Mouse (Mus musculus) liver, embryonic 14.5 days (tissue): ENCODE results near the gene Pik3r2. TPM values are rescaled to one million over a fixed set of nuclear protein-coding genes. Genes with fewer than 3 reads are reported as not detected.

Experiments
- ATAC-seq: fragments of 200-750 bp; cut with Nextera tagmentation; 2 replicates; pipeline ENCODE4 v1.8.0; 2017; ENCODE audit warnings: moderate number of reproducible peaks, mild to moderate bottlenecking, moderate library complexity; ENCODE audit not compliant: insufficient read depth
- DNase-seq, 3 experiments: peaks; one replicate each; pipeline ENCODE4 v3.0.0-alpha.2; 2012 to 2013; ENCODE audit warnings: low read depth in 3 of 3, low spot score in 3 of 3
- H3K27ac ChIP-seq: fragments of 300-500 bp; sonication (generic); 2 replicates; pipeline ENCODE4 v1.5.1; 2014; ENCODE audit warnings: moderate library complexity, mild to moderate bottlenecking, control low read depth, inconsistent platforms
- H3K27me3 ChIP-seq: fragments of 300-500 bp; sonication (generic); 2 replicates; pipeline ENCODE4 v1.6.1; 2014; ENCODE audit warnings: mild to moderate bottlenecking, low read length, moderate library complexity; ENCODE audit not compliant: control insufficient read depth, insufficient read depth
- H3K36me3 ChIP-seq: fragments of 300-500 bp; sonication (generic); replicated peaks from 2 replicates; pipeline ENCODE4 v1.6.1; 2014; ENCODE audit warnings: low read depth; ENCODE audit not compliant: control insufficient read depth, insufficient read depth
- H3K4me1 ChIP-seq, 2 experiments: fragments of 200-500 bp in 1 of 2; fragments of 300-500 bp in 1 of 2; sonication (generic) in 1 of 2; replicated peaks; 2 replicates each; pipeline ENCODE4 v1.6.1; 2012 to 2014; ENCODE audit warnings: antibody characterized with exemption in 1 of 2, inconsistent platforms in 1 of 2, low read length in 1 of 2; ENCODE audit not compliant: control insufficient read depth in 2 of 2, insufficient read depth in 2 of 2
- H3K4me2 ChIP-seq: fragments of 300-500 bp; sonication (generic); 2 replicates; pipeline ENCODE4 v1.6.1; 2014; ENCODE audit warnings: low read depth, mild to moderate bottlenecking, control low read depth, moderate library complexity
- H3K4me3 ChIP-seq, 2 experiments: fragments of 200-500 bp in 1 of 2; fragments of 300-500 bp in 1 of 2; sonication (generic) in 1 of 2; 2 replicates each; pipeline ENCODE4 v1.5.1; 2012 to 2014; ENCODE audit warnings: low read depth in 2 of 2, low read length in 2 of 2, mild to moderate bottlenecking in 2 of 2, control low read depth in 1 of 2, inconsistent platforms in 1 of 2, moderate library complexity in 1 of 2; ENCODE audit not compliant: insufficient read depth in 1 of 2
- H3K9ac ChIP-seq: fragments of 300-500 bp; sonication (generic); replicated peaks from 2 replicates; pipeline ENCODE4 v1.6.1; 2014; ENCODE audit warnings: mild to moderate bottlenecking, control low read depth, moderate library complexity
- H3K9me3 ChIP-seq: fragments of 300-500 bp; sonication (generic); 2 replicates; pipeline ENCODE4 v1.6.1; 2016; ENCODE audit warnings: low read length, mixed read lengths; ENCODE audit not compliant: control insufficient read depth
- CTCF ChIP-seq: IDR thresholded peaks from 2 replicates; pipeline ENCODE4 v1.5.1; 2016; ENCODE audit warnings: antibody characterized with exemption, low read depth, control low read depth
- EP300 ChIP-seq: IDR thresholded peaks from 2 replicates; pipeline ENCODE4 v1.6.1; 2016; ENCODE audit warnings: antibody characterized with exemption, low read depth
- WGBS: fragments of 180-500 bp; shearing (Covaris S2); extraction: QIAGEN DNeasy Blood & Tissue Kit; methylation state at CpG from one replicate; pipeline ENCODE4 v1.1.7; 2014; ENCODE audit not compliant: insufficient replicate concordance; 5-methylcytosine and 5-hydroxymethylcytosine counted together
- polyA plus RNA-seq, 2 experiments: library from polyadenylated mRNA; depleted of rRNA in 1 of 2; stranded (reverse) in 1 of 2; unstranded in 1 of 2; fragments of >200 nt; fragmentation: Nextera tagmentation in 1 of 2; extraction: Ambion mirVana in 1 of 2; gene quantifications; 2 replicates each; pipeline versions ENCODE4 v1.2.1 to v1.2.3; 2012 to 2014

Gene Pik3r2
- polyA plus RNA-seq, 2 experiments = 8.2 to 17.5 TPM

DNA sequence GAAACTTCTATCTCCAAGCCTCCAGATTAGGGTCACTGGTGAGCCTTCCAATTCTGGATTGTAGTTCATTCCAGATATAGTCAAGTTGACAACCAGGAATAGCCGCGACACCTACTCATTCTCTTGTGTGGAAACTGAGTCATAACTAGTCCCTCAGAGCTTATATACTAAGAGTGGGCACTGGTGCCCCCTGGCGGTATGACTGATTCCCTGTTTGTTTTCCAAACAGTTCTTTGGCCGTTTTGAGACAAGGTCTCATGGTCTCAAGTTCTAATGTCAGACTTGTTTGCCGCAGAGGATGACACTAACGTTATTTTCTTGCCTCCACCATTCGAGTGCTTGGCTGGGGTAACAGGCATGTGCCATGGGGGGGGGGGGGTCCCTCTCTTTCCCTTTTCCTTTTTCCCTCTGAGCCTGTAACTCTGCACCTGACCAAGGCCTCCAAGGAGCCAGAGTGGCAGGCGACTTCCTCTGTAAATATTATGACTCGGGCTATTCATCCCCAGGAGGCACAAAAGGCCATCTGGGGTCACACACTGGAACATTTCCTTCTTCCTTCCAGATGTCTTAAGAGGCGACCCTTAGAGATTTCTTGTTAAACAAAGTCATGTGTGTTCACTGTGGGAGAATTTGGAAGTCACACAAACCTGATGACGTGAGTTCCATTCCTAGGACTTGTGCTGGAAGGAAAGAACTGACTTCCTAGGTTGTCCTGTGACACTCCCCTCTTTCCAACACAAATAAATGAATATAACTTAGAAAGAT lies 24.3 kb downstream of the Pik3r2 start:
- H3K9me3 ChIP-seq = no peaks in the 10 kb centered on the region
- peaks cover 3% of the 10 kb centered on the region for H3K27me3 ChIP-seq
- TF ChIP-seq EP300 = no peak
- TF ChIP-seq CTCF = peak; percentile 83
- H3K4me1 ChIP-seq = peaks cover 3 to 18% of the 10 kb centered on the region in 2 experiments
- H3K9ac ChIP-seq = no peak overlapping the region
- ATAC-seq (no peak), DNase-seq (peak in 1 of 3 experiments; percentile 65)
- H3K27ac ChIP-seq = no peak overlapping the region
- 19% methylated on average over 11 of the region's 11 CpGs for WGBS
- no peaks in the 10 kb centered on the region for H3K36me3 ChIP-seq
- H3K4me3 ChIP-seq = no peak overlapping the region
- H3K4me2 ChIP-seq = no peak overlapping the region

GRCm38 (mm10) chr8:70750128-70750680 lies 26.3 kb downstream of the Pik3r2 start:
- peaks cover 19% of the 10 kb centered on the region for H3K27me3 ChIP-seq
- H3K36me3 ChIP-seq = no peaks in the 10 kb centered on the region
- DNase-seq = no peak
- H3K4me3 ChIP-seq = no peak overlapping the region
- TF ChIP-seq CTCF = no peak
- TF ChIP-seq EP300 = no peak
- no peak overlapping the region for H3K4me2 ChIP-seq
- no peaks in the 10 kb centered on the region for H3K9me3 ChIP-seq
- H3K4me1 ChIP-seq = peaks cover 3 to 16% of the 10 kb centered on the region in 2 experiments
- 68% methylated on average over 13 of the region's 13 CpGs for WGBS
- no peak for ATAC-seq
- H3K9ac ChIP-seq = no peak overlapping the region
- H3K27ac ChIP-seq = no peak overlapping the region

DNA sequence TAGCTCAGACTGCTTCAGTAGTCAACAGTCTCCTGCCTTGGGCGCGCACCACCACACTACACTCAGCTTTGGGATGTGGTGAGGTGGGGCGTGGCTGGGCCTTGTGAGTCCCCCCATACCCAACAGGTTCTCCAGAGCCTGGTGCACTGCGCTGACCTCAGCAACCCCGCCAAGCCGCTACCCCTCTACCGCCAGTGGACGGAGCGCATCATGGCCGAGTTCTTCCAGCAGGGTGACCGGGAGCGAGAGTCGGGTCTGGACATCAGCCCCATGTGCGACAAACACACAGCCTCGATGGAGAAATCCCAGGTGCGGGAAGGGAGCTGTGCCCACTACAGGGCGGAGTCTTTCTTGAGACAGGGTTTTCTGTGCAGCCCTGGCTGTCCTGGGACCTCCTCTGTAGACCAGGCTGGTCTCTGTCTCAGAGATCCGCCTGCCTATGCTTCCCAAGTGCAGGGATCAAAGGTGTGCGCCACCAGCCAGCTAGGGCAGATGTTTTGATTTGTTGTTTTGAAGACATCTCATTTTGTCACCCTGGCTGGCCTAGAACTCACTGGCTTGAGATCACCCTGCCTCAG lies 27.3 kb downstream of the Pik3r2 start:
- DNase-seq = no peak
- 64% methylated on average over 19 of the region's 19 CpGs for WGBS
- H3K4me2 ChIP-seq = no peak overlapping the region
- no peak for ATAC-seq
- H3K9ac ChIP-seq = no peak overlapping the region
- H3K4me3 ChIP-seq = no peak overlapping the region
- H3K27ac ChIP-seq = no peak overlapping the region
- H3K36me3 ChIP-seq = no peaks in the 10 kb centered on the region
- peaks cover 29% of the 10 kb centered on the region for H3K27me3 ChIP-seq
- TF ChIP-seq CTCF = no peak
- TF ChIP-seq EP300 = no peak
- no peaks in the 10 kb centered on the region for H3K9me3 ChIP-seq
- H3K4me1 ChIP-seq = peaks cover 3 to 13% of the 10 kb centered on the region in 2 experiments; a peak in 3 of 4 replicates

DNA sequence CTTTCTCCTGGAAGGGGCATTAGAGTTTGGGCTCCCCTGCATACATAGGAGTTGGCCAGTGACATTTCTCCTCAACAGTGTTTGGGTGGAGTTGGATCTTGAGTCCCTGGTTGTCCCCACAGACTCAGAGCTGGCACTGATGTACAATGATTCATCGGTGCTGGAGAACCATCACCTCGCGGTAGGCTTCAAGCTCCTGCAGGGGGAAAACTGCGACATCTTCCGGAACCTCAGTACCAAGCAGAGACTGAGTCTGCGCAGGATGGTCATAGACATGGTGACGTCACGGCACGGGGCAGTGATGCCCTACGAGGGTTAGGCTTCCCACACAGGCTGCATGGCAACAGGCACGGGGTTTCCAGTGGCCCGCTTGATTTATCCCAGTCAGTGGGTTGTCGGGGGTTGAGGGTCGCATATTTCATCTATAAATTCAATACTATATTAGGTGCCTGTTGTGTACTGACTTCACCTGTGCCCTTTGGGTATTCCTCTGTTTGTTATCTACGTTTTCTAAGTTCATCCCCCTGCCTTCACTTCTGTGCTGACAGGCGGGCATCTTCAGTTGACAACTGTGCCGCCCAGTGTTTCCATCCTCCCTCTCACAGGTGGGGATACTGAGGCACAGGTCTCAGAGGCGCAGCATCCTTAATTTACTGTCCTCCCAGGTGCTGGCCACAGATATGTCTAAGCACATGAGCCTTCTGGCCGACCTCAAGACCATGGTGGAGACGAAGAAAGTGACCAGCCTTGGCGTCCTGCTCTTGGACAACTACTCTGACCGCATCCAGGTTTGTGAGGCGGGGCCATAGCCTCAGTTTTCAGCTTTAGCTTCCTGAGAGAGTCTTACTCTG lies 28.0 kb downstream of the Pik3r2 start:
- H3K27me3 ChIP-seq = peaks cover 36% of the 10 kb centered on the region
- H3K4me1 ChIP-seq = peaks cover 3 to 7% of the 10 kb centered on the region in 2 experiments; a peak in 3 of 4 replicates
- DNase-seq (no peak), ATAC-seq (no peak)
- 61% methylated on average over 23 of the region's 23 CpGs for WGBS
- no peak for TF ChIP-seq EP300
- TF ChIP-seq CTCF = no peak
- no peak overlapping the region for H3K4me2 ChIP-seq
- no peak overlapping the region for H3K4me3 ChIP-seq
- H3K9ac ChIP-seq = no peak overlapping the region
- H3K27ac ChIP-seq = no peak overlapping the region
- H3K36me3 ChIP-seq = no peaks in the 10 kb centered on the region
- no peaks in the 10 kb centered on the region for H3K9me3 ChIP-seq
